Mouse (Mus musculus) heart, postnatal 14 days (tissue): Measurements from ENCODE around the gene Oas1g. TPM values are rescaled to one million over a fixed set of nuclear protein-coding genes. Genes with fewer than 3 reads are reported as not detected.

ENCODE experiments used
- DNase-seq, 2 experiments: peaks; one replicate each; pipeline ENCODE4 v3.0.0; 2021 to 2022
- intact Hi-C: fragments of 180-260 bp; cut with DNase I; formaldehyde crosslinking; loops from one replicate; pipeline ENCODE4 v1.15.1; 2025
- microRNA-seq, 2 experiments: library from miRNA; unstranded; fragments of <30 nt; microRNA quantifications; one replicate each; pipeline ENCODE4 v1.2.0; 2021 to 2022
- total RNA-seq, 2 experiments: library from RNA; stranded (reverse); gene quantifications; 2 replicates each; pipeline ENCODE4 v1.2.3; 2021

Gene Oas1g
- total RNA-seq, 2 experiments from 2014 or later: not detected

DNA sequence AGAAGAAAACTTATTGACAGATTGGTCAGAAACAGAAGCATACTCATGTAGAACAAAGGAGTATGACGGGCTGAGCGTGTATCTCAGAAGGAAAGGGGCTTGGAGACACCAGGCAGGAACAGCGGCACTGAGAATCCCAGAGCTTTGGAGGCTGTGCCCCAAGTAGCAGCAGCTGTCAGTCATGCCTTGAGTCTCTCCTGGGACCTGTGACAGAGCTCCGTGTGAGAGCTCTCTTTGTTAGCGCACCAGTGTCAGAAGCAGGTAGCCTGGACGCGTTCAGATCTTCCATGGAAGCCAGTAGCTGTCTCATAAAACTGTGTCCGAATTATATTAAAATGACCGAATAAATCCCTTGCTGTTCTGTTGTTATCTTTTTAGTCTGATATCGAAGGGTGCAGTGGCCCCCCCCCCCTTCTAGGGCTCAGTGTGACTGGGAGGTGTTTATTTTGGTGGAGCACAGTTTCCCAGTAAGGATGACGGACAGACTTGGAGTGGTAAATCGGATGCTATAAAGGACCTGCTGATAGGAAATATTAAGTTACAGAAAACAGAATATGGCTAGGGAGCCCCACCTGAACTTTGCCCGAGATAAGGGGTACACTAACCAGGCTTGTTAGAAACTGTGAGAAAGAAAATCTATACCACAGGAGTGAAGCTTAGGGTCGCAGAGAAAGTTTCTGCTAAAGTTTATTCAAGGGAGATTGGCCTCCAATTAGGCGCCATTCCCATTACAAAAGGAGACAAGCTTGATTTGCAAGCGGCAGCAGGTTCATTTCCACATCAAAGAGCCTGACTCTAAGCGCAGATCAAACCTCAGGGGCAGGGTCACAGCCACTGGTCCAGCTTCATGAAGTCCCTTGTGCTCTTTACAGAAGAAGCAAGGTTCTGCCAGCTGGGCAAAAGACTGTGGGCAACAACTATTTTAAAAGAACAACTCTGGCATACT, 53.8 kb downstream of the Oas1g start:
- intact Hi-C loops: no loop called here
- no peak for DNase-seq

DNA sequence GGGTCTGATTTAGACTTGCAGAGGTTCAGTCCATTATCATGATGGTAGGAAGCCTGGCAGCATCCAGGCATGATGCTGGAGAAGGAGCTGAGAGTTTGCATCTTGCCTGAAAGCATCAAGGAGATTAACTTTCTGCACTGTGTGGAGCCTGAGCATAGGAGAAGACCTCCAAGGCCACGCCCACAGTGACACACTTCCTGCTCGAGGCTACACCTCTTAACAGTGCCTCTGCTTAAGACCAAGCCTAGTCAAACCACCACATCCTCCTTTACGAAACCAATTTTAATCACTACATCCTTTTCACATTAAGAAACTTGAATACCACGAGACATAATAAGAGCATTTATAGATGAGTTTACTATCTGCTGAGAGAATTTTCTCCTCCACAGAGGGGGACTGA, 56.4 kb downstream of the Oas1g start:
- DNase-seq: no peak
- intact Hi-C loops: no loop called here

Small RNAs within 50 kb of the gene (microRNA-seq; reads per million reads assigned to microRNA genes)
- 0 reads per million in 2 experiments for gene Gm22907

Other genes with a start within 250 kb of the Oas1g start
- under 1 TPM in 1 of 2 experiments, not detected in 1; 0.59 TPM for gene Rasal1, start 238.8 kb downstream of the Oas1g start, total RNA-seq
- 1 to 10 TPM; 1.3 to 3.1 TPM for gene Dtx1, start 175.7 kb downstream of the Oas1g start, total RNA-seq
- under 1 TPM; 0.26 to 0.37 TPM for gene Oas2, start 137.8 kb downstream of the Oas1g start, total RNA-seq
- under 1 TPM in 1 of 2 experiments, not detected in 1; 0.20 TPM for gene Oas3, start 110.0 kb downstream of the Oas1g start, total RNA-seq
- gene Oas1e, start 92.1 kb downstream of the Oas1g start, total RNA-seq: not detected
- gene Oas1c, start 75.1 kb downstream of the Oas1g start, total RNA-seq: under 1 TPM; 0.31 to 0.34 TPM
- gene Oas1f, start 40.2 kb downstream of the Oas1g start, total RNA-seq: not detected
- not detected for gene Oas1h, start 26.2 kb downstream of the Oas1g start, total RNA-seq
- under 1 TPM; 0.19 to 0.34 TPM for gene Oas1a, start 19.9 kb upstream of the Oas1g start, total RNA-seq
- gene Oas1d, start 26.9 kb upstream of the Oas1g start, total RNA-seq: not detected
- not detected for gene Rph3a, start 122.5 kb upstream of the Oas1g start, total RNA-seq